Mouse (Mus musculus) small intestine, adult 2 months (tissue): ENCODE results near the gene Psen2.

Experiments used
- CTCF ChIP-seq: fragments of 200-500 bp; IDR thresholded peaks from 2 replicates; pipeline ENCODE4 v1.5.1; 2012; ENCODE audit warnings: low read depth, mild to moderate bottlenecking, control low read depth, inconsistent platforms, low read length, moderate library complexity, mixed read lengths; ENCODE audit not compliant: insufficient replicate concordance, insufficient read length; ENCODE audit errors: extremely low read depth
- POLR2A ChIP-seq: fragments of 200-500 bp; IDR thresholded peaks from 2 replicates; pipeline ENCODE4 v1.6.1; 2012; ENCODE audit warnings: low read depth, mild to moderate bottlenecking, control low read depth, inconsistent platforms, low read length, moderate library complexity

DNA sequence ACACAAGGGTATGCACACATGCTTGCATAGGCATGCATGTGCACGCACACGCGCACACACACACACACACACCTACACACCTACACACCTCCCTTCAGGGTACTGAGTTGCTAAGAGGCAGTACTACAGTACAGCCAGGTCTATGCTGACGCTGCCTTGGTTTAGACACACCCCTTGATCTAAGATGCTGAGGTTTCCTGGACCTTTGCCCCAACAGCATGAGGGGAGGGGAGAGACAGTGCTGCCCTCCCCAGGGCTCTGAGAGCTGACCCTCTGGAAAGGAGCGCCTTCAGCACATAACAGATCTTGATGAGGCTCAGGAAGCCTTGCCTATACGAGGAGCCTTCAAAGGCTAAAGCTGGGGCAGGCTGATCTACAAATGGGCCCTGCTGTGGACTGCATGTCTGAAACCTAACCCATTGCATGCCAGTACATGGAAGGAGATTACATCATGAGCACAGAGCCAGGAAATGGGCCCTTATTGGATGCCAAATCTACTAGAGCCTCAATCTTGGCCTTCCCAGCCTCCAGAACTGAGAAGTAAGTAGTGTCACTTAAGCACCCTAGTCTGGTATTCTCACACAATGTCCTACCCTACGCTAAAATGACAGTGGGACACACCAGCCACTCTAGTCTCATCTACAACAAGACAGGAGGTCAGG lies 81.8 kb downstream of the Psen2 start:
- no peak for TF ChIP-seq CTCF
- TF ChIP-seq POLR2A, result no peak
